Mouse (Mus musculus) neural tube, embryonic 13.5 days (tissue): ENCODE results near the gene Farp1. TPM values are rescaled to one million over a fixed set of nuclear protein-coding genes. Genes with fewer than 3 reads are reported as not detected.

Source experiments
- ATAC-seq: fragments of 200-750 bp; cut with Nextera tagmentation; 2 replicates; pipeline ENCODE4 v1.8.0; 2017; ENCODE audit warnings: low read depth, mild to moderate bottlenecking, moderate TSS enrichment, moderate library complexity
- H3K27ac ChIP-seq: fragments of 300-500 bp; sonication (generic); replicated peaks from 2 replicates; pipeline ENCODE4 v1.5.1; 2015; ENCODE audit warnings: moderate library complexity, mild to moderate bottlenecking, inconsistent platforms
- H3K27me3 ChIP-seq: fragments of 300-500 bp; sonication (generic); 2 replicates; pipeline ENCODE4 v1.6.1; 2015; ENCODE audit warnings: mild to moderate bottlenecking, inconsistent platforms
- H3K36me3 ChIP-seq: fragments of 300-500 bp; sonication (generic); 2 replicates; pipeline ENCODE4 v1.6.1; 2015; ENCODE audit warnings: mild to moderate bottlenecking, inconsistent platforms
- H3K4me1 ChIP-seq: fragments of 300-500 bp; sonication (generic); replicated peaks from 2 replicates; pipeline ENCODE4 v1.6.1; 2015; ENCODE audit warnings: inconsistent platforms
- H3K4me2 ChIP-seq: fragments of 300-500 bp; sonication (generic); 2 replicates; pipeline ENCODE4 v1.6.1; 2015; ENCODE audit warnings: inconsistent platforms, mild to moderate bottlenecking, moderate library complexity
- H3K4me3 ChIP-seq: fragments of 300-500 bp; sonication (generic); 2 replicates; pipeline ENCODE4 v1.5.1; 2015; ENCODE audit warnings: mild to moderate bottlenecking, inconsistent platforms
- H3K9ac ChIP-seq: fragments of 300-500 bp; sonication (generic); 2 replicates; pipeline ENCODE4 v1.6.1; 2015; ENCODE audit warnings: moderate library complexity, mild to moderate bottlenecking, inconsistent platforms
- H3K9me3 ChIP-seq: fragments of 300-500 bp; sonication (generic); 2 replicates; pipeline ENCODE4 v1.6.1; 2016; ENCODE audit warnings: inconsistent platforms
- WGBS: fragments of 180-500 bp; shearing (Covaris S2); methylation state at CpG from one replicate; pipeline ENCODE4 v1.1.7; 2015; 5-methylcytosine and 5-hydroxymethylcytosine counted together
- polyA plus RNA-seq: library from polyadenylated mRNA; unstranded; fragments of >200 nt; fragmentation: Nextera tagmentation; extraction: Ambion mirVana; gene quantifications from 2 replicates; pipeline ENCODE4 v1.2.1, GENCODE M21; 2015

The Farp1 gene
- polyA plus RNA-seq, 1 experiment from 2014 or later, result 21.0 TPM

GRCm38 (mm10) chr14:121108439-121109115 is 73.6 kb downstream of the Farp1 start:
- no peaks in the 10 kb centered on the region for H3K27me3 ChIP-seq
- H3K4me3 ChIP-seq, result no peak overlapping the region
- peaks cover 43% of the 10 kb centered on the region for H3K4me1 ChIP-seq
- WGBS, result 9% methylated on average over 8 of the region's 8 CpGs
- H3K9ac ChIP-seq, result no peak overlapping the region
- peak overlapping the region; percentile 54 for H3K27ac ChIP-seq
- 0 out of 2 replicates have a peak, but pooled peaks cover 3% of the 10 kb centered on the region for H3K36me3 ChIP-seq
- no peak overlapping the region for H3K4me2 ChIP-seq
- ATAC-seq, result 0 out of 2 replicates have a peak, but pooled peaks have one; percentile 30
- H3K9me3 ChIP-seq, result no peaks in the 10 kb centered on the region

DNA sequence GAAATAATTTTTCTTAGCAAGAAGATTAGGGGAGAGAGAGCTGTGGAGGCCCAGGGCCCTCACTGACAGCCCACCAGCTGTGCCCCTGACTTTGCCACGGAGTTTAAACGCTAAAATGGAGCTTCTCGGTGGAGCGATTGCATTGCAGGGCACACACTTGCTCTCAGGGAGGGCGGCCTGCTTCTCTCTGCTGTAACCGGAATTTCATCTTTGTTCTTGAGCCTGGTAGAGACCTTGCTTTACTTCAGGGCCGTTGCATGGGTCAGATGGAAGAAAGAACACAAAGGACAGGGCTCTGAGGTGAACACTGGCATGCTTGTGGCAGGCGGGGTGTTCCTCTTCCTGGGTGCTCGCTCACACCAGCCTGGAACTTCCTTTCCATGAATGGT is 74.1 kb downstream of the Farp1 start:
- ATAC-seq, result no peak
- no peaks in the 10 kb centered on the region for H3K9me3 ChIP-seq
- no peak overlapping the region for H3K4me2 ChIP-seq
- H3K27ac ChIP-seq, result peak overlapping the region; percentile 54
- peaks cover 42% of the 10 kb centered on the region for H3K4me1 ChIP-seq
- H3K27me3 ChIP-seq, result no peaks in the 10 kb centered on the region
- no peak overlapping the region for H3K4me3 ChIP-seq
- H3K9ac ChIP-seq, result no peak overlapping the region
- 9% methylated on average over 9 of the region's 9 CpGs for WGBS
- H3K36me3 ChIP-seq, result no peaks in the 10 kb centered on the region

DNA sequence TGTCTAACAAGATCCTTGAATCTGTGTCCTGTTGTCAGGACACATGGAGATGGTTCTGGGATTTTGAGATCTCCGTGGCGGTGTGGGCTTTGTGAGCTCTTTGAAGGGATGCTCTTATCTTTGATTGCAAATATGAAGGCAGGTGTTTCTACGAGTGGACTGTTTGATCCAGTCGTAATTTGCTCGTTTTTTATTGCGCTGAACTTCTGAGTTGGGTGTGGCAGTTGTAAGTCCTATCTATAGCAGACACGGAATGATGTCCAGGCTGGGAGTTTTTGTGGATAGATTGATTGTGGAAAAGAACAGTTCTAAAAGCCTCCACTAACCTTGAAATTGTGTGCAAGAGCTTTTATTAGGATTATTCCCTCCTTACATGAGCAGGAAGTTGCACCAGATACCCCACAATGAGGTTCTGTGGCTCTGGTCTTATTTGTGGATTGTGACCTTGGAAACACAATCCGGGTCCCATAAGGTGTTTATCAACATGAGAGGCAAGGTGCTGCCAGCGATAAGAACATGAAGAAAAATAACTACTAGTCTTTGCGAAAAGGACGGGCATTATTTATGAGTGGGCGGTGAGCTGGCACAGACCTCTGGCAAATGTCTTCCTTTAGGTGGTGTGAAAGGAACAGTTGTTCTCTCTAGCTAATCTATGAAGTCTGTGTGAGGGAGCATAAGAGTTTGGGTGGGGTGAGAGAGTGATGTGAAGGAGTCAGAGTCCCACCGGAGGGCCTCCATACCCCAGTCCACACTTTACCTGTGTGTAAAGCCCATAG is 75.7 kb downstream of the Farp1 start:
- WGBS, result 83% methylated on average over 13 of the region's 13 CpGs

DNA sequence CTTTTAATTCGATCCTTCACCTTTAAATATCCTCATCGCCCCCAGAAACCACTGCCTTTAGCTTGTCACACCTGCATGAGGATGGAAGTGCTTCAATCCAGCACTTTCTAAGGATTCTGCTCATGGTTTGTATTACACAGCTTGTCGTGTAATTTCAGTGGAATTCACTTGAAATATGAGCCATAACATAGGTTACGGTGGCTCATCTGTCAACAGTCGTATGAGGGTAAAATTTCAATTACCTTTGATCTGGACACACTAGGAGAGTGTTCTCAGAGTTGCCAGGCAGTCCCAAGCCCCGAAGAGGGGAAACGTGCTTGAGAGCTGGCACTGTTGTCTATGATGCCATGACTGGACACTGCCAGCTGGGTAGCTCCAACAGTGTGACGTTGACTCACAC is 77.1 kb downstream of the Farp1 start:
- 76% methylated on average over 8 of the region's 8 CpGs for WGBS
- no peak overlapping the region for H3K4me3 ChIP-seq

More for the DNA sequence above, 75.7 kb downstream of the Farp1 start:
- no peak overlapping the region for H3K9ac ChIP-seq
- H3K4me3 ChIP-seq, result no peak overlapping the region
- H3K9me3 ChIP-seq, result no peaks in the 10 kb centered on the region
- H3K4me2 ChIP-seq, result no peak overlapping the region
- no peak for ATAC-seq
- H3K4me1 ChIP-seq, result peaks cover 39% of the 10 kb centered on the region
- H3K36me3 ChIP-seq, result 0 out of 2 replicates have a peak, but pooled peaks cover 5% of the 10 kb centered on the region
- no peak overlapping the region for H3K27ac ChIP-seq
- no peaks in the 10 kb centered on the region for H3K27me3 ChIP-seq

GRCm38 (mm10) chr14:121113785-121114184 is 78.8 kb downstream of the Farp1 start:
- H3K4me2 ChIP-seq, result no peak overlapping the region
- H3K4me3 ChIP-seq, result no peak overlapping the region
- no peak overlapping the region for H3K9ac ChIP-seq
- peaks cover 15% of the 10 kb centered on the region for H3K4me1 ChIP-seq
- no peak overlapping the region for H3K27ac ChIP-seq
- 87% methylated on average over 6 of the region's 6 CpGs for WGBS
- no peaks in the 10 kb centered on the region for H3K9me3 ChIP-seq
- no peak for ATAC-seq
- peaks cover 5% of the 10 kb centered on the region; the same call in 1 of the 2 replicates for H3K36me3 ChIP-seq
- no peaks in the 10 kb centered on the region for H3K27me3 ChIP-seq

More for the DNA sequence above, 77.1 kb downstream of the Farp1 start:
- Histone ChIP-seq H3K4me2 (no peak overlapping the region), H3K4me1 (peaks cover 30% of the 10 kb centered on the region), H3K36me3 (peaks cover 5% of the 10 kb centered on the region; the same call in 1 of the 2 replicates), H3K9ac (no peak overlapping the region), H3K27me3 (no peaks in the 10 kb centered on the region), H3K9me3 (no peaks in the 10 kb centered on the region), H3K27ac (no peak overlapping the region)
- no peak for ATAC-seq

DNA sequence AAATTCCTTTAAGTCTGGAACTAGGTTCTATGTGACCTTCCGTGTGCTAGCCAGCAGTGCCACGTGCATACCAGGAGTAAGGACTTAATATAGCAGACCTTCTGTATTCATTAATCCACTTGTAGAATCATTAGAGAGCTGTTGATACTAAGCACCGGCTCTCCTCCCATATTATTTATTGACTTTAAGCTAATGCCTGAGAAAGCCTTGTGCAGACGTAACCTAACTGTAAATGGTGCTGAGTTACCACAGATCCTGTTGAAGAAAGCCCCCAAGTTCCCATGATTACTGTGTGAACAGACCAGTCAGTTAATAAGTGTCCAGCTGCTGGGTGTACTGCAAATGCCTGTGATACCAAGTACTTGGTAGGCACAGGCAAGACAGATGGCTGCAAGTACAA is 81.7 kb downstream of the Farp1 start:
- Histone ChIP-seq H3K4me1 (0 out of 2 replicates have a peak, but pooled peaks cover 3% of the 10 kb centered on the region), H3K4me3 (no peak overlapping the region), H3K4me2 (no peak overlapping the region), H3K27ac (no peak overlapping the region), H3K9me3 (no peaks in the 10 kb centered on the region), H3K36me3 (peaks cover 5% of the 10 kb centered on the region; the same call in 1 of the 2 replicates), H3K27me3 (no peaks in the 10 kb centered on the region), H3K9ac (no peak overlapping the region)
- 88% methylated on average over 4 of the region's 4 CpGs for WGBS
- no peak for ATAC-seq

DNA sequence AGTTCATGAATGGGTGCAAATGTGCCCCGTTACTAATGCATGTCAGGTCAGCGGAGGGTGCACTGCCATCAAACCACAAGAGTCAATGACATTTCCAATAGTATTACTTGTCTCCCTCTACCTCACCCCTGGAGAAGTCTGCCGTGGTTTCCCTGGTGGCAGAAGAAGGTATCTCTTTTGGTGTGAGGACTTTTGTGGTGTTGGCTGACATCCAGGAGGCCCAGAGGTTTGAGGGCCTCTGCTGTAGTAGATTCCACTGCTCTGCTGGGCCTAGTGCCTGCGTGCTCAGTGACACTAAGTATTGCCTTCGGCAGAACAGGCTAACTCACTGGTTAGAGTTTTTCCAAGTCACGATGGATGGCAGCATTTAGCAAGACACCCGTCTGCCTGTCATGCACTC is 83.9 kb downstream of the Farp1 start:
- 73% methylated on average over 7 of the region's 7 CpGs for WGBS
- Histone ChIP-seq H3K4me3 (no peak overlapping the region), H3K27ac (no peak overlapping the region), H3K9ac (no peak overlapping the region), H3K36me3 (peaks cover 5% of the 10 kb centered on the region; the same call in 1 of the 2 replicates), H3K4me2 (no peak overlapping the region), H3K27me3 (no peaks in the 10 kb centered on the region), H3K4me1 (peaks cover 7% of the 10 kb centered on the region; the same call in 1 of the 2 replicates), H3K9me3 (no peaks in the 10 kb centered on the region)
- ATAC-seq, result no peak

DNA sequence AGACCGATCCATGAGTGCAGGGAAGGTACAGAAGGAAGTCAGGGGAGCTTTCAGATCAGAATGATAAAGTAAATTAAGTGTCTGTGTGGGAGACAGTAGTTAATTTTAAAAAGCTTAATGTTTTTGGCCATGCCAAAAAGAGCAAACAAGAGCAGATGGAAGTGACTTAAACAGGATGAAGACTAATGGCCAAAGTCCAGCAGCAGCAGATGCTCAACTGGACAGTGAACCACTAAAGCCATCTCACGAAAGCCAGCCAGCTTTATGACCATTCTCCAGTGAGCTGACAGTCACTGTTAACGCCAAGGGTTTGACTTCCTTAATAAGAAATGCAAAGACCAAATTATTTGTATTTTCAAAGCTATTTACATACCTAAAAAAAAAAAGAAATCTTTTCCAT is 86.7 kb downstream of the Farp1 start:
- no peaks in the 10 kb centered on the region for H3K27me3 ChIP-seq
- H3K4me2 ChIP-seq, result no peak overlapping the region
- H3K9me3 ChIP-seq, result no peaks in the 10 kb centered on the region
- no peak overlapping the region for H3K4me3 ChIP-seq
- H3K4me1 ChIP-seq, result peaks cover 7% of the 10 kb centered on the region; the same call in 1 of the 2 replicates
- no peak overlapping the region for H3K27ac ChIP-seq
- H3K9ac ChIP-seq, result no peak overlapping the region
- H3K36me3 ChIP-seq, result no peaks in the 10 kb centered on the region; the same call in 1 of the 2 replicates
- ATAC-seq, result no peak
- 82% methylated on average over 3 of the region's 3 CpGs for WGBS

- Histone ChIP-seq H3K4me2 (no peak overlapping the region), H3K4me3 (no peak overlapping the region), H3K27ac (no peak overlapping the region), H3K4me1 (peaks cover 7% of the 10 kb centered on the region; the same call in 1 of the 2 replicates), H3K36me3 (no peaks in the 10 kb centered on the region), H3K9ac (no peak overlapping the region), H3K27me3 (no peaks in the 10 kb centered on the region), H3K9me3 (no peaks in the 10 kb centered on the region)
- no peak for ATAC-seq
- WGBS, result 33% methylated on average over 2 of the region's 2 CpGs
Measured at GRCm38 (mm10) chr14:121122852-121123251, 87.9 kb downstream of the Farp1 start.

GRCm38 (mm10) chr14:121124409-121125010 is 89.5 kb downstream of the Farp1 start:
- Histone ChIP-seq H3K27me3 (no peaks in the 10 kb centered on the region), H3K4me1 (peaks cover 19% of the 10 kb centered on the region), H3K27ac (no peak overlapping the region), H3K4me3 (no peak overlapping the region), H3K4me2 (no peak overlapping the region), H3K9me3 (no peaks in the 10 kb centered on the region), H3K9ac (no peak overlapping the region), H3K36me3 (no peaks in the 10 kb centered on the region)
- no peak for ATAC-seq
- 90% methylated on average over 8 of the region's 8 CpGs for WGBS

GRCm38 (mm10) chr14:121125651-121126050 is 90.7 kb downstream of the Farp1 start:
- ATAC-seq, result no peak
- WGBS, result 93% methylated on average over 3 of the region's 3 CpGs

GRCm38 (mm10) chr14:121126291-121126690 is 91.3 kb downstream of the Farp1 start:
- Histone ChIP-seq H3K9ac (no peak overlapping the region), H3K9me3 (no peaks in the 10 kb centered on the region), H3K4me3 (no peak overlapping the region), H3K27ac (no peak overlapping the region), H3K36me3 (no peaks in the 10 kb centered on the region), H3K27me3 (no peaks in the 10 kb centered on the region), H3K4me2 (no peak overlapping the region), H3K4me1 (peaks cover 28% of the 10 kb centered on the region)
- ATAC-seq, result no peak
- 91% methylated on average over 4 of the region's 4 CpGs for WGBS

More at GRCm38 (mm10) chr14:121125651-121126050, 90.7 kb downstream of the Farp1 start:
- Histone ChIP-seq H3K9me3 (no peaks in the 10 kb centered on the region), H3K4me1 (peaks cover 28% of the 10 kb centered on the region), H3K27me3 (no peaks in the 10 kb centered on the region), H3K36me3 (no peaks in the 10 kb centered on the region), H3K27ac (no peak overlapping the region), H3K4me3 (no peak overlapping the region), H3K9ac (no peak overlapping the region), H3K4me2 (no peak overlapping the region)
